Mouse (Mus musculus) heart, postnatal 0 days (tissue): ENCODE measurements at regions not wholly inside any gene's neighbourhood (a gene's known extent, or its start where the extent isn't known, plus 50 kb on each side); places are given as distances from the start of the nearest gene placed in this dataset.

Experiments used
- CTCF ChIP-seq: IDR thresholded peaks from 2 replicates; pipeline ENCODE4 v1.5.1; 2016; ENCODE audit warnings: antibody characterized with exemption, control low read depth, low read depth
- EP300 ChIP-seq: IDR thresholded peaks from 2 replicates; pipeline ENCODE4 v1.6.1; 2016; ENCODE audit warnings: antibody characterized with exemption, low read depth

- TF ChIP-seq CTCF, result no peak
- no peak for TF ChIP-seq EP300
Measured at GRCm38 (mm10) chr8:10804974-10805373, 203.3 kb downstream of the Irs2 start.
